8 mouse cellular contexts compared by ENCODE assay signal in genomic region chr9:115847289-115848074, GRCm38 (mm10).
A peak's percentile ranks its signal among the peaks of the same experiment; 100 is the strongest.
DNase-seq lines count a peak whose midpoint lies in the region; ATAC-seq and TF ChIP-seq lines count a peak whose summit lies in the region.

No protein-coding gene starts in this region.

- no peak for ATAC-seq in heart, embryonic 14.5 days (ENCODE audit: insufficient number of reproducible peaks, insufficient read depth, low FRiP score, low read depth)
- ATAC-seq in embryonic facial prominence, embryonic 11.5 days (replicated peaks; ENCODE audit: insufficient number of reproducible peaks, low FRiP score, low TSS enrichment, low read depth) = peak; percentile 88
- ATAC-seq in midbrain, postnatal 0 days (ENCODE audit: low FRiP score) = 0 out of 2 replicates have a peak, but pooled peaks have one; percentile 49

- no peaks in the 10 kb centered on the region for H3K36me3 ChIP-seq in heart, embryonic 14.5 days (ENCODE audit: control insufficient read depth, insufficient read depth, low read length)
- H3K36me3 ChIP-seq in heart, adult 2 months (ENCODE audit: control insufficient read depth, insufficient read depth, low read length) = no peaks in the 10 kb centered on the region
- H3K36me3 ChIP-seq in embryonic facial prominence, embryonic 11.5 days (replicated peaks; ENCODE audit: control insufficient read depth, insufficient read depth, low read depth, low read length) = no peaks in the 10 kb centered on the region
- no peaks in the 10 kb centered on the region for H3K36me3 ChIP-seq in midbrain, postnatal 0 days (ENCODE audit: insufficient read depth, low read length)

- H3K27ac ChIP-seq in heart, embryonic 14.5 days (replicated peaks in 1 of 2; ENCODE audit: control insufficient read depth in 1 of 2, insufficient read depth in 1 of 2, low read depth in 2 of 2, low read length in 2 of 2) = no peak overlapping the region
- no peak overlapping the region for H3K27ac ChIP-seq in heart, adult 2 months
- H3K27ac ChIP-seq in embryonic facial prominence, embryonic 11.5 days (replicated peaks; ENCODE audit: low read depth, low read length) = no peak overlapping the region
- H3K27ac ChIP-seq in midbrain, postnatal 0 days (ENCODE audit: low read depth, low read length) = no peak overlapping the region

- peak overlapping the region; percentile 3; the same call in 1 of the 2 replicates for H3K4me2 ChIP-seq in heart, embryonic 14.5 days (ENCODE audit: low read length)
- no peak overlapping the region for H3K4me2 ChIP-seq in embryonic facial prominence, embryonic 11.5 days (ENCODE audit: low read depth, low read length)
- peak overlapping the region; percentile 25; the same call in 1 of the 2 replicates for H3K4me2 ChIP-seq in midbrain, postnatal 0 days (ENCODE audit: low read depth, low read length, poor library complexity, severe bottlenecking)

- no peak for TF ChIP-seq EP300 in heart, adult 2 months (IDR thresholded peaks at IDR 0.05; ENCODE audit: insufficient read depth, low read depth, low read length)

- WGBS in heart, embryonic 14.5 days = 50% methylated on average over 12 of the region's 12 CpGs
- 68% methylated on average over 12 of the region's 12 CpGs for WGBS in heart, adult 2 months
- 35% methylated on average over 12 of the region's 12 CpGs for WGBS in embryonic facial prominence, embryonic 11.5 days
- WGBS in midbrain, postnatal 0 days = 46% methylated on average over 12 of the region's 12 CpGs

- TF ChIP-seq POLR2A in heart, adult 2 months (IDR thresholded peaks at IDR 0.05; ENCODE audit: insufficient read depth, low read depth, low read length) = no peak

- TF ChIP-seq CTCF in heart, adult 2 months (IDR thresholded peaks at IDR 0.05) = no peak
- TF ChIP-seq CTCF in midbrain, postnatal 0 days (IDR thresholded peaks at IDR 0.05) = no peak

- no peaks in the 10 kb centered on the region for H3K9me3 ChIP-seq in heart, embryonic 14.5 days (ENCODE audit: control insufficient read depth, low read length)
- no peaks in the 10 kb centered on the region for H3K9me3 ChIP-seq in embryonic facial prominence, embryonic 11.5 days (replicated peaks; ENCODE audit: control insufficient read depth, low read length)
- H3K9me3 ChIP-seq in midbrain, postnatal 0 days (ENCODE audit: low read length) = no peaks in the 10 kb centered on the region

- intact Hi-C loops in heart, adult 2 months (cut with DNase I) = no loop called here

- H3K79me2 ChIP-seq in heart, adult 2 months (replicated peaks; ENCODE audit: control insufficient read depth, insufficient read depth, low read length) = no peaks in the 10 kb centered on the region

- DNase-seq in heart, adult 2 months = no peak
- peak; percentile 78 for DNase-seq in embryonic facial prominence, embryonic 11.5 days (ENCODE audit: low spot score)
- peak; percentile 12 for DNase-seq in hindlimb bud, embryonic 11.5 days (ENCODE audit: extremely low spot score, low read depth, low spot score)
- DNase-seq in midbrain, postnatal 0 days (ENCODE audit: low spot score) = peak; percentile 70
- no peak for DNase-seq in cerebellum, adult 9-11 months
- DNase-seq in cerebellum, adult 9-10 months = no peak
- no peak for DNase-seq in adrenal gland, adult 8-10 months

- no peak overlapping the region for H3K9ac ChIP-seq in heart, embryonic 14.5 days (ENCODE audit: low read length)
- no peak overlapping the region for H3K9ac ChIP-seq in heart, adult 2 months (ENCODE audit: low read depth, low read length)
- H3K9ac ChIP-seq in embryonic facial prominence, embryonic 11.5 days (replicated peaks; ENCODE audit: low read length) = no peak overlapping the region
- H3K9ac ChIP-seq in midbrain, postnatal 0 days (replicated peaks; ENCODE audit: low read length, poor library complexity, severe bottlenecking) = no peak overlapping the region

- H3K4me3 ChIP-seq in heart, embryonic 14.5 days (ENCODE audit: control insufficient read depth in 1 of 2, insufficient read depth in 1 of 2, low read depth in 1 of 2, low read length in 2 of 2) = no peak overlapping the region
- no peak overlapping the region for H3K4me3 ChIP-seq in heart, adult 2 months
- no peak overlapping the region for H3K4me3 ChIP-seq in embryonic facial prominence, embryonic 11.5 days (ENCODE audit: low read depth, low read length)
- no peak overlapping the region; the same call in 1 of the 2 replicates for H3K4me3 ChIP-seq in midbrain, postnatal 0 days (ENCODE audit: low read depth, low read length)

- H3K27me3 ChIP-seq in heart, embryonic 14.5 days (ENCODE audit: control insufficient read depth, insufficient read depth, low read length) = no peaks in the 10 kb centered on the region
- H3K27me3 ChIP-seq in heart, adult 2 months (ENCODE audit: control insufficient read depth, insufficient read depth, low read length) = no peaks in the 10 kb centered on the region
- H3K27me3 ChIP-seq in embryonic facial prominence, embryonic 11.5 days (ENCODE audit: control insufficient read depth, insufficient read depth, low read length) = no peaks in the 10 kb centered on the region
- H3K27me3 ChIP-seq in midbrain, postnatal 0 days (ENCODE audit: insufficient read depth, low read length) = no peaks in the 10 kb centered on the region

- peaks cover 0 to 2% of the 10 kb centered on the region in 2 experiments; a peak in 1 of 4 replicates for H3K4me1 ChIP-seq in heart, embryonic 14.5 days (ENCODE audit: control insufficient read depth in 2 of 2, insufficient read depth in 2 of 2, low read length in 2 of 2)
- H3K4me1 ChIP-seq in heart, adult 2 months (ENCODE audit: control insufficient read depth, insufficient read depth, low read length) = no peaks in the 10 kb centered on the region
- no peaks in the 10 kb centered on the region for H3K4me1 ChIP-seq in embryonic facial prominence, embryonic 11.5 days (ENCODE audit: control insufficient read depth, insufficient read depth, low read length)
- H3K4me1 ChIP-seq in midbrain, postnatal 0 days (ENCODE audit: insufficient read depth, low read length) = no peaks in the 10 kb centered on the region

Comparison
In these comparisons a context has a peak if more than half of its experiments do, and no peak if none do; other contexts are left out.
1. DNase-seq: peak in embryonic facial prominence, embryonic 11.5 days (single experiment), hindlimb bud, embryonic 11.5 days (single experiment) and midbrain, postnatal 0 days (single experiment); none in heart, adult 2 months (0 of 2), cerebellum, adult 9-11 months (single experiment), cerebellum, adult 9-10 months (single experiment) and adrenal gland, adult 8-10 months (single experiment).